Comparison of ENCODE assay signal across 20 mouse cellular contexts in the genomic region with DNA sequence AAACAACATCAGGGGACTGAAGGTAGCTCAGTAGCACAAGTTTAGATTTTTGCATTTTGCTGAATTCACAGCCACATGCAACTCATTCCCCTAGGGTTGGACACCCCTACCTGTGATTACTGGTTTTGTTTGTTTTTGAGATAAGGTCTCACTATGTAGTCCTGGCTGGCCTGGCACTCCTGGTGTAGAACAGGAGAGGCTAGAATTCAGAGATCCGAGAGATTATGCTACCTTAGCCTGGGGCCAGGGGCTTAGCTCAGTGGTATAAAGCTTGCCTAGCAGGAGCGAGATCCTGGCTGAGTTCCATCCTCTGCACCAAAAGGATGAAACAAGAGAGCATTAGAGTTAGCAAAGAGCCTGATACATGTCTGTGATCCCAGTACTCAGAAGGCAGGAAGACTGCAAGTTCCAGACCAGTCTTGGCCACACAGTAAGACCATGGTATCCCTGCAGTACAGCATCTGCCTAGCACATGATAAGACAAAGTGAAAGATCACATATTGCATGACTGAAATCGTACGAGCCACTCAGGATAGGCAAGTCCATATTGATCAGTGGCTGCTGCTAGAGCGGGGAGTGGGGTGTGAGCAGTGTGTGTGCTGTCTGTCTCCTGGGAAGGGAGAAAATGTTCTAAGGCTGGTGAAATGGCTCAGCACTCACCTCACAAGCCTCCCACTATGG. TPM values are rescaled to one million over a fixed set of nuclear protein-coding genes. Genes with fewer than 3 reads are reported as not detected.
DNase-seq lines count a peak whose midpoint lies in the region; ATAC-seq and TF ChIP-seq lines count a peak whose summit lies in the region.
"Had no signal": no experiment of that assay in that cellular context is flagged by ENCODE, and none has a peak within 500 bp of the region (broad histone marks: within the 10 kb centered on the region; RNA-seq: fewer than 3 reads in every experiment).

No protein-coding gene starts in this region.

- peak; percentile 65 for DNase-seq in c-Kit-positive CD71-positive TER-119-positive erythroid progenitor cells, embryonic 14.5 days (ENCODE audit: low spot score)
- no peak for DNase-seq in liver, embryonic 11.5 days (ENCODE audit: low spot score)
- no peak for DNase-seq in thymus, postnatal 14 days
- no peak for DNase-seq in thymus, postnatal 25 days
- DNase-seq in lung, adult 18-20 months, result no peak
- DNase-seq: adrenal gland, postnatal 36 days; cerebellum, adult 9-10 months; heart, adult 11 months; kidney, postnatal 10 days; lung, postnatal 14 days; right cerebral cortex, postnatal 14 days had no signal

- H3K4me2 ChIP-seq in intestine, embryonic 15.5 days (replicated peaks), result no peak overlapping the region
- no peak overlapping the region for H3K4me2 ChIP-seq in intestine, postnatal 0 days (replicated peaks; ENCODE audit: low read depth)
- peak overlapping the region; percentile 48 for H3K4me2 ChIP-seq in liver, embryonic 11.5 days
- H3K4me2 ChIP-seq: hindbrain, embryonic 12.5 days; limb, embryonic 13.5 days; neural tube, embryonic 12.5 days had no signal

- no peaks in the 10 kb centered on the region for H3K4me1 ChIP-seq in intestine, embryonic 15.5 days (replicated peaks)
- no peaks in the 10 kb centered on the region for H3K4me1 ChIP-seq in intestine, postnatal 0 days (replicated peaks; ENCODE audit: control insufficient read depth, insufficient read depth, low read length)
- H3K4me1 ChIP-seq in liver, embryonic 11.5 days (replicated peaks; ENCODE audit: control insufficient read depth, insufficient read depth, low read length), result peaks cover 20% of the 10 kb centered on the region
- H3K4me1 ChIP-seq: forebrain, embryonic 10.5 days; hindbrain, embryonic 12.5 days; limb, embryonic 13.5 days; midbrain, embryonic 10.5 days; neural tube, embryonic 12.5 days had no signal

- TF ChIP-seq CTCF in intestine, postnatal 0 days (IDR thresholded peaks at IDR 0.05; ENCODE audit: low read depth), result no peak

- no peaks in the 10 kb centered on the region for H3K36me3 ChIP-seq in intestine, embryonic 15.5 days
- no peaks in the 10 kb centered on the region for H3K36me3 ChIP-seq in intestine, postnatal 0 days (ENCODE audit: control insufficient read depth, insufficient read depth)
- H3K36me3 ChIP-seq in liver, embryonic 11.5 days (ENCODE audit: control insufficient read depth, insufficient read depth, low read length), result no peaks in the 10 kb centered on the region
- H3K36me3 ChIP-seq: forebrain, embryonic 10.5 days; hindbrain, embryonic 12.5 days; limb, embryonic 13.5 days; midbrain, embryonic 10.5 days; neural tube, embryonic 12.5 days had no signal

- 66% methylated on average over 5 of the region's 5 CpGs for WGBS in intestine, embryonic 15.5 days
- 52% methylated on average over 5 of the region's 5 CpGs for WGBS in intestine, postnatal 0 days
- WGBS in liver, embryonic 11.5 days, result 48% methylated on average over 5 of the region's 5 CpGs

- no peaks in the 10 kb centered on the region for H3K27me3 ChIP-seq in intestine, embryonic 15.5 days (replicated peaks)
- H3K27me3 ChIP-seq in intestine, postnatal 0 days (replicated peaks; ENCODE audit: control insufficient read depth, insufficient read depth, low read length), result no peaks in the 10 kb centered on the region
- no peaks in the 10 kb centered on the region for H3K27me3 ChIP-seq in liver, embryonic 11.5 days (replicated peaks; ENCODE audit: control insufficient read depth, insufficient read depth, low read length)
- H3K27me3 ChIP-seq: hindbrain, embryonic 12.5 days; limb, embryonic 13.5 days; neural tube, embryonic 12.5 days had no signal

- no peak overlapping the region for H3K9ac ChIP-seq in intestine, embryonic 15.5 days
- H3K9ac ChIP-seq in intestine, postnatal 0 days (ENCODE audit: low read depth, low read length), result no peak overlapping the region
- H3K9ac ChIP-seq in liver, embryonic 11.5 days (ENCODE audit: low read depth, low read length), result peak overlapping the region; percentile 41
- H3K9ac ChIP-seq: hindbrain, embryonic 12.5 days; limb, embryonic 13.5 days; neural tube, embryonic 12.5 days had no signal

- H3K4me3 ChIP-seq in intestine, embryonic 15.5 days (replicated peaks), result no peak overlapping the region
- no peak overlapping the region for H3K4me3 ChIP-seq in intestine, postnatal 0 days (ENCODE audit: low read depth, low read length)
- no peak overlapping the region for H3K4me3 ChIP-seq in liver, embryonic 11.5 days (ENCODE audit: low read depth, low read length)
- H3K4me3 ChIP-seq: forebrain, embryonic 10.5 days; hindbrain, embryonic 12.5 days; limb, embryonic 13.5 days; midbrain, embryonic 10.5 days; neural tube, embryonic 12.5 days had no signal

- no peaks in the 10 kb centered on the region for H3K9me3 ChIP-seq in intestine, embryonic 15.5 days
- H3K9me3 ChIP-seq in intestine, postnatal 0 days (ENCODE audit: control insufficient read depth), result no peaks in the 10 kb centered on the region
- no peaks in the 10 kb centered on the region for H3K9me3 ChIP-seq in liver, embryonic 11.5 days (ENCODE audit: control insufficient read depth, low read length)
- H3K9me3 ChIP-seq: forebrain, embryonic 10.5 days; hindbrain, embryonic 12.5 days; limb, embryonic 13.5 days; midbrain, embryonic 10.5 days; neural tube, embryonic 12.5 days had no signal

- H3K27ac ChIP-seq in intestine, embryonic 15.5 days, result no peak overlapping the region
- no peak overlapping the region for H3K27ac ChIP-seq in intestine, postnatal 0 days (ENCODE audit: low read depth, low read length)
- peak overlapping the region; percentile 88 for H3K27ac ChIP-seq in liver, embryonic 11.5 days (ENCODE audit: low read depth, low read length)
- H3K27ac ChIP-seq: forebrain, embryonic 10.5 days; hindbrain, embryonic 12.5 days; limb, embryonic 13.5 days; midbrain, embryonic 10.5 days; neural tube, embryonic 12.5 days had no signal

- ATAC-seq in intestine, embryonic 15.5 days, result peak; percentile 78; the same call in 1 of the 2 replicates
- no peak for ATAC-seq in intestine, postnatal 0 days
- peak; percentile 91 for ATAC-seq in liver, embryonic 11.5 days (replicated peaks; ENCODE audit: low FRiP score)
- peak; percentile 47 for ATAC-seq in megakaryocyte progenitor cell, adult 5-6 weeks (replicated peaks; ENCODE audit: poor library complexity)
- ATAC-seq: activated CD4-positive, CD25-positive, alpha-beta regulatory T cell, adult 4 months had no signal

RNA-seq across cellular contexts. Expression of gene Usp7, which starts 40.4 kb away (rescaled TPM):
- polyA plus RNA-seq in intestine, embryonic 15.5 days (2015; fragmentation: Nextera tagmentation; extraction: Ambion mirVana), result 22.6 and 25.5 TPM in 2 replicates
- polyA plus RNA-seq in intestine, postnatal 0 days (2015; fragmentation: Nextera tagmentation; extraction: Ambion mirVana), result 16.3 and 19.7 TPM in 2 replicates
- polyA plus RNA-seq in liver, embryonic 11.5 days (2014; fragmentation: Nextera tagmentation; extraction: Ambion mirVana), result 34.6 and 43.3 TPM in 2 replicates
- 153 and 167 TPM in 2 replicates for total RNA-seq in megakaryocyte progenitor cell, adult 5-6 weeks (2015)
- total RNA-seq in megakaryocyte progenitor cell, adult 5-6 weeks (2017), result 135 and 168 TPM in 2 replicates
